Mouse (Mus musculus): Measurements from ENCODE around the gene Nfyc.

DNA sequence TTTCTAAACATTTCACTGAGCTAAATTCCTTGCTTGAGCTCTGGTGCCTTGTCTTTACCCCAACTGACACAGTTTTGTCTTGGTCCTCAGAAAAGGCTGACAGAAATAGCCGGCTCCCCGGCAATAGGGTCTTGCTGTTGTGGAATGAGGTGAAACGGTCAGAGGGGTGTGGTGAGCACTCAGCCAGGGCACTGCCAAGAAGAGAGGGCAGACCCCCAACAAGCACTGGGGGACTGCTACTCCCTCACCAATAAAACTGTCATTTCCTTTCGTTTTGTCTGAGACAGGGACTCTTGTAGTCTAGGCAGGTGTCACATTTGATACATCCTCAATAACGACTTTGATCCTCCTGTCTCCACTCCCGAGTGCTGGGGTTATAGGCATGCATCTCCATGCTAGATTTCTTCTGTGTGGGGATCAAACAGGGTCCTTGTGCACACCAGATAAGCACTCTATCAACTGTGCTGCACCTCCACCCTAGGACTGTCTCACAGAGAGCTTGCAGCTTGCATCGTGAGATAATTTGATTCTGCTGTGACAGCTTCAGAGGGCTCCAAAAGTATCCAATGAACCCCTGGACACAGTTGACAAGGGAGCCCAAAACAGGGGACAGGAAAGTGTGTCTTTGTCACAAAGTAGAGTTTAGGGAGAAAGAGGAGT, 13.2 kb upstream of the Nfyc start:
- no peak for TF ChIP-seq CTCF (IDR thresholded peaks at IDR 0.05; ENCODE audit: low read depth, low read length)
- TF ChIP-seq POLR2A (IDR thresholded peaks at IDR 0.05; ENCODE audit: borderline replicate concordance, low read depth, low read length), result no peak
